ENCODE assay signal across 9 mouse cellular contexts in genomic region chr7:37346041-37346440, GRCm38 (mm10).
DNase-seq lines count a peak whose midpoint lies in the region; ATAC-seq and TF ChIP-seq lines count a peak whose summit lies in the region.
"Had no signal": no experiment of that assay in that cellular context is flagged by ENCODE, and none has a peak within 500 bp of the region (broad histone marks: within the 10 kb centered on the region; RNA-seq: fewer than 3 reads in every experiment).

No protein-coding gene starts in this region.

- H3K9ac ChIP-seq in CH12.LX (ENCODE audit: insufficient read depth, low read depth), result no peak overlapping the region
- no peak overlapping the region for H3K9ac ChIP-seq in lung, embryonic 14.5 days
- H3K9ac ChIP-seq: heart, embryonic 15.5 days had no signal

- no peak overlapping the region for H3K4me3 ChIP-seq in CH12.LX (replicated peaks in 1 of 3; ENCODE audit: low read depth in 2 of 3, low read length in 2 of 3, poor library complexity in 1 of 3)
- H3K4me3 ChIP-seq in lung, embryonic 14.5 days (ENCODE audit: low read depth, low read length), result no peak overlapping the region
- H3K4me3 ChIP-seq: heart, embryonic 15.5 days had no signal

- H3K27me3 ChIP-seq in CH12.LX (replicated peaks), result no peaks in the 10 kb centered on the region
- H3K27me3 ChIP-seq in lung, embryonic 14.5 days (ENCODE audit: insufficient read depth, low read length), result no peaks in the 10 kb centered on the region

- ATAC-seq in lung, embryonic 14.5 days (ENCODE audit: insufficient read depth), result peak; percentile 48; the same call in 1 of the 2 replicates
- ATAC-seq in erythroid progenitor cell, adult 5-6 weeks (replicated peaks; ENCODE audit: low FRiP score, poor library complexity, severe bottlenecking), result no peak

- peaks cover 83% of the 10 kb centered on the region for H3K9me3 ChIP-seq in CH12.LX (replicated peaks; ENCODE audit: low read length)
- H3K9me3 ChIP-seq in lung, embryonic 14.5 days (ENCODE audit: low read depth, low read length), result no peaks in the 10 kb centered on the region
- H3K9me3 ChIP-seq: heart, embryonic 15.5 days had no signal

- no peak for TF ChIP-seq POLR2A in CH12.LX (IDR thresholded peaks at IDR 0.05; ENCODE audit: low read depth, low read length)

- DNase-seq in CH12.LX (ENCODE audit: extremely low read depth) (no peak), ZHBTc4 (ENCODE audit: low read depth, low spot score) (peak; percentile 73)
- DNase-seq in cerebellum, postnatal 4 days (ENCODE audit: low spot score in 2 of 2), result peak; percentile 62 to 81
- DNase-seq in gastrocnemius, postnatal 10 days, result peak; percentile 66
- peak; percentile 53 to 70 for DNase-seq in kidney, postnatal 36 days
- DNase-seq in lung, embryonic 14.5 days, result peak; percentile 94
- peak; percentile 93 for DNase-seq in retina, embryonic 14.5 days (ENCODE audit: low spot score)

- dilution Hi-C loops in CH12.LX (cut with MboI; ENCODE audit: extremely low pct_ligation_motif_present, extremely low pct_unique_long_range_greater_than_20kb, low sequenced_read_pairs), result no loop called here

- TF ChIP-seq EP300 in CH12.LX (IDR thresholded peaks at IDR 0.05; ENCODE audit: low read length), result no peak

- TF ChIP-seq RAD21 in CH12.LX (IDR thresholded peaks at IDR 0.05; ENCODE audit: low read depth, low read length), result peak; percentile 21

- in situ Hi-C loops in CH12.LX (cut with MboI; ENCODE audit: low pct_ligation_motif_present, low pct_unique_long_range_greater_than_20kb, low sequenced_read_pairs), result no loop called here

- H3K27ac ChIP-seq in CH12.LX (ENCODE audit: insufficient read depth, low read depth), result no peak overlapping the region
- no peak overlapping the region for H3K27ac ChIP-seq in lung, embryonic 14.5 days (ENCODE audit: low read depth)
- H3K27ac ChIP-seq: heart, embryonic 15.5 days had no signal

- TF ChIP-seq CTCF in CH12.LX (conservative IDR thresholded peaks at IDR 0.05 in 1 of 2, IDR thresholded peaks at IDR 0.05 in 1 of 2; ENCODE audit: low read depth in 2 of 2, low read length in 2 of 2), result peak in 1 of 2 experiments; percentile 38; a peak in 2 of 4 replicates
- TF ChIP-seq CTCF in lung, embryonic 14.5 days (IDR thresholded peaks at IDR 0.05; ENCODE audit: low read depth), result peak; percentile 95

- H3K4me1 ChIP-seq in CH12.LX (ENCODE audit: control insufficient read depth in 1 of 2, insufficient read depth in 2 of 2), result no peaks in the 10 kb centered on the region
- 0 out of 2 replicates have a peak, but pooled peaks cover 4% of the 10 kb centered on the region for H3K4me1 ChIP-seq in lung, embryonic 14.5 days (ENCODE audit: insufficient read depth)

- no peaks in the 10 kb centered on the region for H3K79me2 ChIP-seq in CH12.LX (replicated peaks; ENCODE audit: control insufficient read depth, extremely low read depth, insufficient read depth, poor library complexity, severe bottlenecking)

- 2% methylated on average over 10 of the region's 10 CpGs for WGBS in lung, embryonic 14.5 days

- H3K36me3 ChIP-seq in CH12.LX (replicated peaks in 1 of 2; ENCODE audit: control insufficient read depth in 1 of 2, insufficient read depth in 1 of 2, low read length in 1 of 2), result no peaks in the 10 kb centered on the region
- H3K36me3 ChIP-seq in lung, embryonic 14.5 days (ENCODE audit: insufficient read depth), result no peaks in the 10 kb centered on the region
- H3K36me3 ChIP-seq: heart, embryonic 15.5 days had no signal

- H3K4me2 ChIP-seq in CH12.LX (ENCODE audit: insufficient read depth, low read depth, poor library complexity, severe bottlenecking), result no peak overlapping the region
- no peak overlapping the region for H3K4me2 ChIP-seq in lung, embryonic 14.5 days
- H3K4me2 ChIP-seq: heart, embryonic 15.5 days had no signal

TF ChIP-seq in CH12.LX, 34 proteins besides CTCF, POLR2A, EP300 and RAD21:
- no peak for TF ChIP-seq CHD2 (IDR thresholded peaks at IDR 0.05; ENCODE audit: low read length)
